Mouse (Mus musculus): ENCODE results near the gene Camk2d. TPM values are rescaled to one million over a fixed set of nuclear protein-coding genes. Genes with fewer than 3 reads are reported as not detected.

The Camk2d gene
- polyA plus RNA-seq, 1 experiment, result 43.4 TPM

DNA sequence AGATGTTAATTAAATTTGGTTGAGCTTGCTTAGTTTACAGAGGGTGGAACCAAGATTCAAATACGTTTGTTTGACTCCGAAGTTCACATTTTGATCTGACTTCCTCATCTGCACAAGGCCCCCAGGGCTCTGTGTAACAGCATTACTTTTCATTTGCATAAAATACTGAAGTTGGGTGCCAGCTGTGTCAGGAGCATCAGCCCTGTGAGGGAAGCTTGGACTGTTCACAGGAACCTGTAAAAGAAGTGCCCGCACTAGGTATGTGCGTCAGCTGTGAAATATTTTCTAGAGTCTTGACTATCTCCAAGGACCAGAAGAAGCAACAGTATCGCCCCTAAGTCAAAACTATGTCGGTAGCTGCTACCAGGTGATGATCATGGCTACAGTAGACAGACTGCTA, 100.5 kb downstream of the Camk2d start:
- Histone ChIP-seq H3K27ac (ENCODE audit: insufficient read depth, low read length) (peak overlapping the region; percentile 68), H3K36me3 (ENCODE audit: control insufficient read depth, insufficient read depth, low read length) (no peaks in the 10 kb centered on the region), H3K27me3 (ENCODE audit: control insufficient read depth, insufficient read depth, low read length) (no peaks in the 10 kb centered on the region), H3K4me1 (ENCODE audit: control insufficient read depth, insufficient read depth, insufficient read length) (peaks cover 14% of the 10 kb centered on the region), H3K4me3 (ENCODE audit: extremely low read depth, insufficient read depth, insufficient read length) (no peak overlapping the region)
- peak; percentile 66 to 71 for DNase-seq (ENCODE audit: low read depth in 1 of 2, low spot score in 2 of 2)
- 29% methylated on average over 6 of the region's 6 CpGs for WGBS
- TF ChIP-seq POLR2A (IDR thresholded peaks at IDR 0.05; ENCODE audit: low read depth, low read length), result no peak
- no peak for TF ChIP-seq CTCF (IDR thresholded peaks at IDR 0.05; ENCODE audit: extremely low read depth, insufficient read depth, insufficient read length, insufficient replicate concordance)

DNA sequence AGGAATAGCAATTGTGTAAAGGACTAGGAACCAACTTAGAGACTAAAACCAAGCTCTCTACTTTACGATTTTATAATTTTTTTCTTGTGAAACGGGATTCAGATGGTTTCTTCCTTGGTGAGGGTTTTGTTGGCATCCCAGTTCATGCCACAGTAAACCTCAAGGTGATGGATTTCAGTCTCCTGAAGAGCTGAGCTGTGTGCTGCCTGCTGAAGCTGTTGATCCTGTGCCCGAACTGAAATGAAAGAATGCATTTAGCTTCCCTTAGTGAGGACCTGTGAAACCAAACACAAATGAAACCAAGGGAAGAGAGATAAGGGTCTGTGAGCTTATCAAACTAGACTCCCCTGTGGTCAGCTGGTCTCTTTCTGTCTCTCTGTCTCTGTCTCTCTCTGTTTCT, 103.6 kb downstream of the Camk2d start:
- Histone ChIP-seq H3K27ac (ENCODE audit: insufficient read depth, low read length) (no peak overlapping the region), H3K27me3 (ENCODE audit: control insufficient read depth, insufficient read depth, low read length) (no peaks in the 10 kb centered on the region), H3K4me3 (ENCODE audit: extremely low read depth, insufficient read depth, insufficient read length) (no peak overlapping the region), H3K4me1 (ENCODE audit: control insufficient read depth, insufficient read depth, insufficient read length) (peaks cover 8% of the 10 kb centered on the region), H3K36me3 (ENCODE audit: control insufficient read depth, insufficient read depth, low read length) (no peaks in the 10 kb centered on the region)
- WGBS, result 83% methylated on average over 3 of the region's 3 CpGs
- TF ChIP-seq CTCF (IDR thresholded peaks at IDR 0.05; ENCODE audit: extremely low read depth, insufficient read depth, insufficient read length, insufficient replicate concordance) (no peak), POLR2A (IDR thresholded peaks at IDR 0.05; ENCODE audit: low read depth, low read length) (no peak)
- DNase-seq (ENCODE audit: low read depth in 1 of 2, low spot score in 2 of 2), result no peak

DNA sequence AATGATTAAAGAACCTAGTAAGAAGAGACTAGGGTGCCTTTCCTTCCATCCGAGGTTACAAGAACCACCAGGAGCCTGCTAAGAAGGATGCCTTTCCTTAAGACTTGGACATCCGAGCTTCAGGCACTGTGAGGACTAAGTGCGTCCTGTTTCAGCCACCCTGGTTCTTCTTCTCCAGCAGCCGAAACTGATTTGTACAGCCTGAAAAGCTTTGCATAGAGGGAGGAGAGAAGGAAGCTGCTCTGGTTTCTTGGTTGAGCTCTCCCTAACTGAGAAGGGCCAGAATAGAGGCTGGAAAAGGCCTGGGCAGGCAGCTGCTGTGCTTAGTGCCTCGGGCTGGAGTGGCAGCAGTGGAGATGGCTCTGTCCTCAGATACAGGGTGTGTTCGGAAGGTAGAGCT, 105.0 kb downstream of the Camk2d start:
- TF ChIP-seq POLR2A (IDR thresholded peaks at IDR 0.05; ENCODE audit: low read depth, low read length), result no peak
- TF ChIP-seq CTCF (IDR thresholded peaks at IDR 0.05; ENCODE audit: extremely low read depth, insufficient read depth, insufficient read length, insufficient replicate concordance), result no peak
- Histone ChIP-seq H3K4me1 (ENCODE audit: control insufficient read depth, insufficient read depth, insufficient read length) (peaks cover 4% of the 10 kb centered on the region; the same call in 1 of the 2 replicates), H3K27ac (ENCODE audit: insufficient read depth, low read length) (no peak overlapping the region), H3K4me3 (ENCODE audit: extremely low read depth, insufficient read depth, insufficient read length) (no peak overlapping the region), H3K27me3 (ENCODE audit: control insufficient read depth, insufficient read depth, low read length) (no peaks in the 10 kb centered on the region), H3K36me3 (ENCODE audit: control insufficient read depth, insufficient read depth, low read length) (no peaks in the 10 kb centered on the region)
- 72% methylated on average over 6 of the region's 6 CpGs for WGBS
- DNase-seq (ENCODE audit: low read depth in 1 of 2, low spot score in 2 of 2), result no peak

DNA sequence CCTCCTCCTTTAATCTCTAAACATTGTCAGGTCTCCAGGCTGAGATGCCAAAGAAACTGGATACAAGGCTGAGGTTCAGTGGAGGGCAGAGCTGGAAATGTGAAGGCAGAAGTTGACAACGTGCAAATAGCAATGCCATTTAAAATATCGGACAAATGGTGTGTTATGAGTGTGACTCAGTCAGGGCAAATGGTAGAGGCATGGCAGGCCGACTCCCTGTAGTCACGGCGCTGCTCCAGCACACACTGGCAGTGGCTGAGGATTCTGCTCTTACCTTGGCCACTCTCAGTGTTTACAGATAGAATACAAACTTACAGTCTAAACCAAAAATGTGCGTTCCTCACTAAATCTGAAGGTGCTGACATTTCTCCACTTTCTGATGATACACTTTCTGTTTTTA, 105.5 kb downstream of the Camk2d start:
- TF ChIP-seq POLR2A (IDR thresholded peaks at IDR 0.05; ENCODE audit: low read depth, low read length), result no peak
- no peak for TF ChIP-seq CTCF (IDR thresholded peaks at IDR 0.05; ENCODE audit: extremely low read depth, insufficient read depth, insufficient read length, insufficient replicate concordance)
- Histone ChIP-seq H3K27me3 (ENCODE audit: control insufficient read depth, insufficient read depth, low read length) (no peaks in the 10 kb centered on the region), H3K4me3 (ENCODE audit: extremely low read depth, insufficient read depth, insufficient read length) (no peak overlapping the region), H3K4me1 (ENCODE audit: control insufficient read depth, insufficient read depth, insufficient read length) (peaks cover 4% of the 10 kb centered on the region; the same call in 1 of the 2 replicates), H3K27ac (ENCODE audit: insufficient read depth, low read length) (no peak overlapping the region), H3K36me3 (ENCODE audit: control insufficient read depth, insufficient read depth, low read length) (no peaks in the 10 kb centered on the region)
- WGBS, result 94% methylated on average over 6 of the region's 6 CpGs
- no peak for DNase-seq (ENCODE audit: low read depth in 1 of 2, low spot score in 2 of 2)

DNA sequence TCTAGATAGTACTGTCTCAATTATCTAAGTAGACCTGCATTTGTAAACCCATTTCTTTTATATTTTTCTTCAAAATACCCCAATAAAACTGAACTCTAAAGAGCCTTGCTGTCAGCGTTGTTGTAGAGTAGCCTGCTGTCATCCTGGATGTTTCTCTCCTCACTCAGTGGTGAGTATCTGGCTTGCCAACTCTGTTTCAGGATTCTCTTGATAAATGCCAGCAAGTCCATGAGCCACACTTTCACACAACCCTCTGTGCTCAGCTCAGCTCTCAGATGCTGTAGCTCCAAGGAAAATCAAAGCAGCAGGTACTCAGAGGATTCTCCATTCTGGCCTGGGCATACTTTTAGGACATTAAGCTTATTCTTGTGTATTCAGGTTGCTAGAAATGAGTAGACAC, 109.4 kb downstream of the Camk2d start:
- peaks cover 4% of the 10 kb centered on the region; the same call in 1 of the 2 replicates for H3K4me1 ChIP-seq (ENCODE audit: control insufficient read depth, insufficient read depth, insufficient read length)
- no peak overlapping the region for H3K4me3 ChIP-seq (ENCODE audit: extremely low read depth, insufficient read depth, insufficient read length)
- WGBS, result 88% methylated on average over 1 of the region's 1 CpGs
- no peak for DNase-seq (ENCODE audit: low read depth in 1 of 2, low spot score in 2 of 2)
- no peak overlapping the region for H3K27ac ChIP-seq (ENCODE audit: insufficient read depth, low read length)
- H3K27me3 ChIP-seq (ENCODE audit: control insufficient read depth, insufficient read depth, low read length), result no peaks in the 10 kb centered on the region
- no peaks in the 10 kb centered on the region; the same call in 1 of the 2 replicates for H3K36me3 ChIP-seq (ENCODE audit: control insufficient read depth, insufficient read depth, low read length)
- no peak for TF ChIP-seq CTCF (IDR thresholded peaks at IDR 0.05; ENCODE audit: extremely low read depth, insufficient read depth, insufficient read length, insufficient replicate concordance)
- TF ChIP-seq POLR2A (IDR thresholded peaks at IDR 0.05; ENCODE audit: low read depth, low read length), result no peak

DNA sequence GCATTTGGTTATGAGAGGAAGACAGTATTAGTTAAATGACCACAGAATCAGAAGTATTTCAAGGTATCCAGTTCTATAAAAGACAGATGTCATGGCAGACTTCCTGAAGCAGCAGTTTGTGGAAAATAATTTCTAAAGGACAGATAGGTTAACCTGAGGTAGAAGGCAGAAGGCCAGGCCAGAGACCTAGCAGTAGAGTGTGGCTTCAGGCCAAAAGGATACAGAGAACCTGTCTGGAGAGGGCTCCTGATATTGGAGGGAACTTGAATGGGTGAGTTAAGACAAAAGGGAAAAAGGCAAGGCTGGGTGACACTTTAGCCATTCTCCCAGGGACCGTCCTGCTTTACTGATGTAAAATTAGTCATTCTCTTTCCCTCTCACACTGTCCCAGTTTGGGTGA, 118.2 kb downstream of the Camk2d start:
- H3K27ac ChIP-seq (ENCODE audit: insufficient read depth, low read length), result no peak overlapping the region
- no peaks in the 10 kb centered on the region for H3K27me3 ChIP-seq (ENCODE audit: control insufficient read depth, insufficient read depth, low read length)
- TF ChIP-seq POLR2A (IDR thresholded peaks at IDR 0.05; ENCODE audit: low read depth, low read length) (no peak), CTCF (IDR thresholded peaks at IDR 0.05; ENCODE audit: extremely low read depth, insufficient read depth, insufficient read length, insufficient replicate concordance) (no peak)
- H3K36me3 ChIP-seq (ENCODE audit: control insufficient read depth, insufficient read depth, low read length), result no peaks in the 10 kb centered on the region; the same call in 1 of the 2 replicates
- H3K4me1 ChIP-seq (ENCODE audit: control insufficient read depth, insufficient read depth, insufficient read length), result no peaks in the 10 kb centered on the region
- WGBS, result 97% methylated on average over 1 of the region's 1 CpGs
- no peak for DNase-seq (ENCODE audit: low read depth in 1 of 2, low spot score in 2 of 2)
- no peak overlapping the region for H3K4me3 ChIP-seq (ENCODE audit: extremely low read depth, insufficient read depth, insufficient read length)

DNA sequence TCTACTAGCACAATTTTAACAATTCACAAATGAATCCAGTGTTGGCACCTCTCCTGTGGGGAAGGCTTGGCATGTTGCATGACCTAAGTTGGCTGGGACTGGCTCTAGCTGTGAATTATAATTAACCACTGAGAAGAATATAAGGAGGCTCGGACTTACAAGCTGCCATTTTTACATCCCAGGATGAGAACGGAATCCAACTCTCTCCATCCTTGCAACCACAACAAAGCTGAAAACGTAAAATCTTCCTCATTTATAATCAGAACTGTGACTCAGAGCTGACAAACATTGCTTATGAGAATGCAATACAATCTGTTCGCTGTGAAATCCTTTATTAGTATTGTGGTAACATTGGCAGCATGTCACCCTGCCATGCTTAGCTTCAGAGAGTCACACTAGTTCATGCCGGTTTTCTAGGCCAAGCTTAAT, 126.9 kb downstream of the Camk2d start:
- Histone ChIP-seq H3K27me3 (ENCODE audit: control insufficient read depth, insufficient read depth, low read length) (no peaks in the 10 kb centered on the region), H3K36me3 (ENCODE audit: control insufficient read depth, insufficient read depth, low read length) (0 out of 2 replicates have a peak, but pooled peaks cover 3% of the 10 kb centered on the region), H3K4me3 (ENCODE audit: extremely low read depth, insufficient read depth, insufficient read length) (no peak overlapping the region), H3K4me1 (ENCODE audit: control insufficient read depth, insufficient read depth, insufficient read length) (no peaks in the 10 kb centered on the region), H3K27ac (ENCODE audit: insufficient read depth, low read length) (no peak overlapping the region)
- TF ChIP-seq CTCF (IDR thresholded peaks at IDR 0.05; ENCODE audit: extremely low read depth, insufficient read depth, insufficient read length, insufficient replicate concordance), result no peak
- TF ChIP-seq POLR2A (IDR thresholded peaks at IDR 0.05; ENCODE audit: low read depth, low read length), result no peak
- DNase-seq (ENCODE audit: low read depth in 1 of 2, low spot score in 2 of 2), result no peak
- WGBS, result 91% methylated on average over 5 of the region's 5 CpGs

Data from spleen, adult 2 months (tissue).